Mouse (Mus musculus) lung, embryonic 15.5 days (tissue): ENCODE results near the gene Lhx3. TPM values are rescaled to one million over a fixed set of nuclear protein-coding genes. Genes with fewer than 3 reads are reported as not detected.
A peak's percentile ranks its signal among the peaks of the same experiment; 100 is the strongest.

Experiments
- ATAC-seq: fragments of 200-750 bp; cut with Nextera tagmentation; 2 replicates; pipeline ENCODE4 v1.8.0; 2017; ENCODE audit warnings: moderate number of reproducible peaks, borderline replicate concordance; ENCODE audit not compliant: low FRiP score, low TSS enrichment; ENCODE audit errors: extremely low read depth
- H3K27ac ChIP-seq: fragments of 300-500 bp; sonication (generic); 2 replicates; pipeline ENCODE4 v1.5.1; 2015; ENCODE audit warnings: moderate library complexity, mild to moderate bottlenecking, inconsistent platforms
- H3K27me3 ChIP-seq: fragments of 300-500 bp; sonication (generic); 2 replicates; pipeline ENCODE4 v1.6.1; 2015; ENCODE audit warnings: inconsistent platforms
- H3K36me3 ChIP-seq: fragments of 300-500 bp; sonication (generic); 2 replicates; pipeline ENCODE4 v1.6.1; 2015; ENCODE audit warnings: inconsistent platforms
- H3K4me1 ChIP-seq: fragments of 300-500 bp; sonication (generic); 2 replicates; pipeline ENCODE4 v1.6.1; 2015; ENCODE audit warnings: inconsistent platforms
- H3K4me2 ChIP-seq: fragments of 300-500 bp; sonication (generic); 2 replicates; pipeline ENCODE4 v1.6.1; 2015; ENCODE audit warnings: inconsistent platforms, mild to moderate bottlenecking, moderate library complexity
- H3K4me3 ChIP-seq: fragments of 300-500 bp; sonication (generic); 2 replicates; pipeline ENCODE4 v1.5.1; 2015; ENCODE audit warnings: mild to moderate bottlenecking, inconsistent platforms
- H3K9ac ChIP-seq: fragments of 300-500 bp; sonication (generic); 2 replicates; pipeline ENCODE4 v1.6.1; 2015; ENCODE audit warnings: inconsistent platforms
- H3K9me3 ChIP-seq: fragments of 300-500 bp; sonication (generic); 2 replicates; pipeline ENCODE4 v1.6.1; 2016; ENCODE audit warnings: inconsistent platforms
- WGBS: fragments of 180-500 bp; shearing (Covaris S2); methylation state at CpG from one replicate; pipeline ENCODE4 v1.1.7; 2015; 5-methylcytosine and 5-hydroxymethylcytosine counted together
- polyA plus RNA-seq: library from polyadenylated mRNA; unstranded; fragments of >200 nt; fragmentation: Nextera tagmentation; extraction: Ambion mirVana; gene quantifications from 2 replicates; pipeline ENCODE4 v1.2.1, GENCODE M21; 2015

The Lhx3 gene
- polyA plus RNA-seq, 1 experiment from 2014 or later = not detected

DNA sequence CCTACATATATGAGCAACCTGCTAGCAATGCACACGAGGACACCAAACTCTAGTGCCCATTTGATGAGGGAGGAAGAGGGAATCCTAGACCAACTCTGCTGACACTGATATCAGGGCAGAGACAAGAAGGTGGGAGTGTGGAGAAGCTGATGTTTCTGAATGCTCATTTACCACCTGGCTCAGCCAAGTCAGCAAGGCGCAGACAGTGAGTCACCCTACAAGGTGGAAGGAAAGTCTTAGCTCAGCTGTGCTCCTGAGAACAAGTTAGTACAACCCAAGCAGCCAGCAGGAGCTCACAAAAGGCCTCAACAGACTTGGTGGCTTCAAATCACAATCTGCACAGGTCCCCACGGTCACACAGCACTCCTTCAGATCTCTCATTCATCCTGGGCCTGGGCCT is 23.3 kb upstream of the Lhx3 start:
- no peak overlapping the region for H3K9ac ChIP-seq
- H3K27ac ChIP-seq = no peak overlapping the region
- no peak for ATAC-seq
- H3K4me1 ChIP-seq = peaks cover 4% of the 10 kb centered on the region; the same call in 1 of the 2 replicates
- peaks cover 4% of the 10 kb centered on the region; the same call in 1 of the 2 replicates for H3K36me3 ChIP-seq
- no peaks in the 10 kb centered on the region for H3K27me3 ChIP-seq
- H3K4me2 ChIP-seq = no peak overlapping the region
- whole genome bisulfite sequencing = 64% methylated on average over 3 of the region's 3 CpGs
- H3K4me3 ChIP-seq = no peak overlapping the region
- H3K9me3 ChIP-seq = no peaks in the 10 kb centered on the region

DNA sequence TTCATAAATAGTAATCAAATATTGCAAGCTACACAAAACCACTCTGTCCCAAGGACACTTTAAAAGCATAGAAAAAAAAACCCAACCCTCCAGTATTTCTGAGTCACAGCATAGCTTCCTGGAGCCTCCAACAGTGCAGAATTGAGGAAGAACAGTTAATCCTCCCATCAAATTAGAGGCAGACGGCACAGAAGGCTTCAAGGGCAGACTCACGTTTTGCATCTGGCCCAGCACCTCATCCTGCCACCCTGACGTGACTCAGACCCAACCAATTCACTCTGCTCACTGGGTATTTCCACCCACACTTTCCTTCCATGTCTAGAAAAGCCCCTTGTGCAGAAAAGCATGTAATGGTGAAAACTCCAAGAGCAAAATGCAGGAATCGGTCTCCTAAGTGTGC is 22.2 kb upstream of the Lhx3 start:
- Histone ChIP-seq H3K9ac (no peak overlapping the region), H3K27me3 (no peaks in the 10 kb centered on the region), H3K27ac (no peak overlapping the region), H3K9me3 (no peaks in the 10 kb centered on the region), H3K36me3 (peaks cover 4% of the 10 kb centered on the region; the same call in 1 of the 2 replicates), H3K4me1 (no peaks in the 10 kb centered on the region; the same call in 1 of the 2 replicates), H3K4me2 (no peak overlapping the region), H3K4me3 (no peak overlapping the region)
- ATAC-seq = no peak
- WGBS = 60% methylated on average over 4 of the region's 4 CpGs

DNA sequence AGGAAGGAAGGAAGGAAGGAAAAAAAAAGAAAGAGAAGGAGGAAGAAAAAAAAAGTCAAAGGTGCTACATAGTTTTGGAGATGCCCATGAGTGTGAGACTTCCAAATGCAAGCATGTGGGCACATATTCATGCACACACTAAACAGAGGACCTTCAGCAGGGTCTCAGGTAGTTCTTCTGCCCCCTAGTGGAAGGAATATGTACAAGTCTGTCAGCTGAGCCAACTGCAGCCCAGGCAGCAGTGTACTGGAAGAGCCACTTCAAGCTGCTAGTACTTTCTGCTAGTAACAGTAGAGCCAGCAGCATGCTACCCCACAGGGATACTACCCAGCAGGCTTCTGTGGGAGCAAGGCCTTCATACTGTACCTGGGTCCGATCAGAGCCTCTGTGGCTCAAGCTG is 19.7 kb upstream of the Lhx3 start:
- peak; percentile 57 for ATAC-seq
- WGBS = 62% methylated on average over 1 of the region's 1 CpGs
- no peak overlapping the region for H3K9ac ChIP-seq

DNA sequence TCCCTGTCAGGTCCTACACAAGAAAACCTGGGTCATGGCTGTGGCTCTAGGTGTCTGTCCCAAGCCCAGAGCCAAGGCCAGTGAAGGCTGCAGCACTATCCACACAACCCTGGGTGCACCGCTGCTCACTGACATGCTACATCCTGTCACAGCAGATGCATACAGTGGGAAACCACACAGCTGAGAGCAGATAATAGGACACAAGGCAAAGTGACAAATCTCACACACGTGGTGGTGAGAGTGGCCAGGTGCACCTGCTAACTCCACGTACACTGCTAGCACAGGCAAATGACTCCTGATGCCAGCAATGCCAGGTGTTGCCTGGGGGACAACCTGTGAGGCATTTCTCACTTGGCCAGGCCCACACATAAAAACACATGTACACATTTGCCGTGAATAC is 17.2 kb upstream of the Lhx3 start:
- no peak for ATAC-seq
- no peak overlapping the region for H3K27ac ChIP-seq
- H3K9ac ChIP-seq = no peak overlapping the region
- no peaks in the 10 kb centered on the region for H3K9me3 ChIP-seq
- H3K4me3 ChIP-seq = no peak overlapping the region
- H3K27me3 ChIP-seq = no peaks in the 10 kb centered on the region
- H3K36me3 ChIP-seq = peaks cover 43% of the 10 kb centered on the region
- no peaks in the 10 kb centered on the region for H3K4me1 ChIP-seq
- 83% methylated on average over 4 of the region's 4 CpGs for WGBS
- no peak overlapping the region for H3K4me2 ChIP-seq

More for the DNA sequence above, 19.7 kb upstream of the Lhx3 start:
- Histone ChIP-seq H3K27ac (no peak overlapping the region), H3K27me3 (no peaks in the 10 kb centered on the region), H3K4me3 (no peak overlapping the region), H3K4me2 (no peak overlapping the region), H3K9me3 (no peaks in the 10 kb centered on the region), H3K36me3 (peaks cover 20% of the 10 kb centered on the region; the same call in 1 of the 2 replicates), H3K4me1 (no peaks in the 10 kb centered on the region)

DNA sequence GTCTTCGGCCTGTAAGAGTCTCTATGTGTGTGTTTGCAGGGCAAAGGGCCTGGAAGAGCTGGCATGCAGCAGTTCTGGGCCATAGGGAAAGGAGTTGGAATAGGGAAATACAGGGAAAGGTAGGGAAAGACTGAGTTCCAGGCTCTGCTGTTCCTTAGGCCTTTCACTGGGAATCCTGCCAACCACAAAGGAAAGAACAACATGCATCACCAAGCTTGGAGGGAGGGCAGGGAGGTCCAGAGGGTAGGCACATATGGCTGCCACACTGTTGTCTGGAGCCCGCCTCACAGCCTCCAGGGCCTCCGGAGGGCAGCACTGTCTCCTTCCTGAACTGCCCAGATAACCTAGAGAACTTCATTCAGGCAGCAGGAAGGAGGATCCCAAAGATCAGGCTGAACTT is 15.9 kb upstream of the Lhx3 start:
- peaks cover 50% of the 10 kb centered on the region for H3K36me3 ChIP-seq
- 75% methylated on average over 3 of the region's 3 CpGs for WGBS

DNA sequence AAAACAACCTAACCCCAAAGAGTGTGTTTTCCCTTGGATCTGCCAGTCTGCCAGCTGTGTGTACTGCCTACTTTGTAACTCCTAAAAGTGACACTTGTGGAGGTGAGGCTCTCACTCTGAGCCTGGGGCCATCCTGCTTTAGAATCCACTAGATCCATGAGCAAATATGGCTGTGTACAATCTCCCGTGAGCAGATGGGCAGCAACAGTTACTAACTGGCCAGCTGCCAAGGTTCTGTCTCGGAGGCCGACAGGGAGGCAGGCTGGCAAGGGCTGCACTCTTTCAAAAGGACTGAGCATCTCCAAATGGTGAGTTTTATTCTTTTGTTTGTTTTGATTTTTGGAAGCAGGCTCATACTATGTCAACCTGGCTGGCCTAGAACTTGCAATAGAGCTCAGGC is 6.4 kb upstream of the Lhx3 start:
- Histone ChIP-seq H3K4me1 (no peaks in the 10 kb centered on the region), H3K4me2 (no peak overlapping the region), H3K36me3 (peaks cover 51% of the 10 kb centered on the region), H3K27ac (no peak overlapping the region), H3K27me3 (no peaks in the 10 kb centered on the region), H3K9me3 (no peaks in the 10 kb centered on the region), H3K9ac (no peak overlapping the region), H3K4me3 (no peak overlapping the region)
- ATAC-seq = no peak
- WGBS = 9% methylated on average over 3 of the region's 3 CpGs

More for the DNA sequence above, 15.9 kb upstream of the Lhx3 start:
- Histone ChIP-seq H3K27ac (no peak overlapping the region), H3K4me2 (no peak overlapping the region), H3K27me3 (no peaks in the 10 kb centered on the region), H3K9ac (no peak overlapping the region), H3K4me1 (no peaks in the 10 kb centered on the region), H3K4me3 (no peak overlapping the region), H3K9me3 (no peaks in the 10 kb centered on the region)
- no peak for ATAC-seq

DNA sequence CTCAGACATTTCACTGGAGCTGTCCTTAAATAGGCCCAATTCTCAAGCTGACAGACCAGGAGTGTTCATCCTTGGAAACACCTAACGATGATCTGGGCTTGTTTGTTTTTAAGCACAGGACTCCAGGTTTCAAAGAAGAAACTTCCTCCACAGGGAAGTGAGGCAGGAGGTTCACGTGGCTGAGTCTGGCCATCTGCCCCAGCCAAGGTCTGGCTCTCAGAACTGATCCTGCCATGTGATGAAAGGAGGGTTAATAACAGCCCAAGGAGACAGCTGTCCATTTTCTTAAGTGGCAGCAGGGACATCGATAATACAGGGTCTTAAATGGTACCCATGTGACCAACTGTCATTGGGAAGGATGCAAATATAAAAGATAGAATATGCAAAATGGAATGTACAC is 1.5 kb upstream of the Lhx3 start:
- no peak for ATAC-seq
- Histone ChIP-seq H3K36me3 (peaks cover 26% of the 10 kb centered on the region), H3K27ac (no peak overlapping the region), H3K4me2 (no peak overlapping the region), H3K27me3 (peaks cover 35% of the 10 kb centered on the region), H3K9me3 (no peaks in the 10 kb centered on the region), H3K4me3 (no peak overlapping the region), H3K4me1 (peaks cover 4% of the 10 kb centered on the region; the same call in 1 of the 2 replicates), H3K9ac (no peak overlapping the region)
- WGBS = 68% methylated on average over 3 of the region's 3 CpGs

DNA sequence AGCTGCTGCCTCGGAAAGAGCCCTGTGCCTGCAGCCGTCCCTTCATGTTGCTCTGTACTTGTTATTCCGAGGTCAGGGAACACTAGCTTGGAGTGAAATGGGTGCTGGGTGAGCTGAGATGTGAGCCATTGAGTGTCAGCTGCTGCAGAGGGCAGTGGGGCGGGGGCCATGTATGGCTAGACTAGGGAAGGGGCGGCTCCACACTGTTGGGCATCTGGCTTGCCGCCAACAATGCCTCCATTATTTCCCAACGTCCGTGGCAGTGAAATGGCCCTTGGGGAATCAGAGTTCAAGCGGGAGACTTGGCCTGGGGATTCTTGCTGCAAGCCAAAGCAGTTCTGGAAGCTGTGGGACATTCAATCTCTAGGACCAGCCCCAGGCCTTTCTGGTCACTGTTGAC is 530 bp downstream of the Lhx3 start:
- Histone ChIP-seq H3K4me3 (no peak overlapping the region), H3K36me3 (peaks cover 22% of the 10 kb centered on the region), H3K4me2 (no peak overlapping the region), H3K9me3 (no peaks in the 10 kb centered on the region), H3K9ac (no peak overlapping the region), H3K4me1 (peaks cover 10% of the 10 kb centered on the region), H3K27me3 (peaks cover 55% of the 10 kb centered on the region), H3K27ac (no peak overlapping the region)
- ATAC-seq = no peak
- WGBS = 12% methylated on average over 9 of the region's 9 CpGs

DNA sequence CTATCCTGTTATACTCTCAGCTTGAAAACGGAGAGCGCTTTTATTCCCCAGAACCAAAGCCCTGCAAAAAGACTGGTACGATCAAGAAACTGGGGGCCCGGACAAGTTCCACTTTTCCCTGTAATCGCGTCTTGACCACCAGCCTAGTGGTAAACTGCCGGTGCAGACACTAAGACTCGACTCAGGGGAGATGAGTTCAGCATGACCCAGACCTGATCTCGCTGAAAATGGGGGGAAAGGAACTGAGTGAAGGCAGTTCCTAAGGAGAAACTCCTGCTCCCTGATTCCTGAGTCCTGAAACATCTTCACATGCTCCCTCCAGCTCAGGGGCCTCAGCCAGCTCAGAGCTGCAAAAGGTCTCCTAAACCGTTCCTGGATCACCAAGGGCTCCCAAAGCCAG is 2.3 kb downstream of the Lhx3 start:
- Histone ChIP-seq H3K9me3 (no peaks in the 10 kb centered on the region), H3K9ac (no peak overlapping the region), H3K4me3 (no peak overlapping the region), H3K4me1 (peaks cover 21% of the 10 kb centered on the region), H3K27ac (no peak overlapping the region), H3K36me3 (peaks cover 5% of the 10 kb centered on the region), H3K27me3 (peaks cover 73% of the 10 kb centered on the region), H3K4me2 (no peak overlapping the region)
- no peak for ATAC-seq
- WGBS = 16% methylated on average over 10 of the region's 10 CpGs

DNA sequence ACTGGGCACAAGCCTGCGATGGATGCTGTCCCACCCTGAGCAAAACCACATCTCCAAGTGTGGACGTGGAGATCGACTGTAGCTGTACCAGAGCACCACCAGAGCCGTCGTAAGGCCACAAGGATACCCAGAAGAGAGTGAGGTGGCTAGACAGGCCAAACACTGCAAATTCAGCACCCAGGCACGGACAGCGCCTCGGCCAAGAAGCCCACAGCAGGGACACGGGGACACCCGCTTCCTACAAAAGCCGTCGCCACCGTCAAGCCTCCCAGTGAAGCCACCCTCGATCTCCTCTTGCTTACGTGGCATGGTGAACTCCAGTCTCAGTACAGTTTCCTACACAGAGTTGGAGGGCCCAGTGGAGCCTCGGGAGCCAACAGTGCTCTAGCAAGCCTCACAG is 3.0 kb downstream of the Lhx3 start:
- Histone ChIP-seq H3K9ac (no peak overlapping the region), H3K4me1 (peaks cover 21% of the 10 kb centered on the region), H3K36me3 (no peaks in the 10 kb centered on the region), H3K9me3 (no peaks in the 10 kb centered on the region), H3K4me3 (no peak overlapping the region), H3K27me3 (peaks cover 79% of the 10 kb centered on the region), H3K27ac (no peak overlapping the region), H3K4me2 (no peak overlapping the region)
- 2% methylated on average over 16 of the region's 16 CpGs for whole genome bisulfite sequencing
- no peak for ATAC-seq

DNA sequence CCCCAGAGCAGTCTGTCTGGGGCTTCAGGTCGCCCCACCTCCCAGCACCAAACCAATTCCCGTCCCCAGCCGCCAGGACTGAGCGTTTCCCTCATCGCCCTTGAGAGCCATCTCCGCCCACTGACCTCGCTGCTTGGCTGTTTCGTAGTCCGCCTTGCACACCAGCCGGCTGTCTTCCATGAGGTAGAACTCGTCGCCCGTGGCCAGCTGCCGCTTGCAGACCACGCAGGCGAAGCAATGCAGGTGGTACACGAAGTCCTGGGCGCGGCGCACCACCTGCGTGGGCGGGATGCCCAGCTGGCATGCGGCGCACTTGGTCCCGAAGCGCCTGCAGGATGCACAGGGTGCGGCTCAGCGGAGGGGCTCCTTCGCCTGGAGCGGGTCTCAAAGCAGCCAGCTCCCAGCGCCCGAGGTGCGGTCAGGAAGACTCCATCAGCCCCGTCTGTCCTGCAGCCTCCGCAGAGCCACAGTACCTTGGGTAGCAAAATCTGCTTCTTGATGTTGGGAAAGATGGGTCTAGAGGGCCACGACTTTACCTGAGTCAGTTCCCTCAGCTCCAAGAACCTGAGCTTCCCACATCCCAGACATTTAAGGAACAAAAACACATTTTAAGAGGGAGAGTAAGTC is 5.1 kb downstream of the Lhx3 start:
- 2% methylated on average over 36 of the region's 36 CpGs for WGBS
- H3K36me3 ChIP-seq = no peaks in the 10 kb centered on the region
- no peak overlapping the region for H3K9ac ChIP-seq
- H3K4me1 ChIP-seq = peaks cover 32% of the 10 kb centered on the region
- no peak overlapping the region for H3K27ac ChIP-seq
- H3K4me2 ChIP-seq = peak overlapping the region; percentile 44
- no peak for ATAC-seq
- no peak overlapping the region for H3K4me3 ChIP-seq
- no peaks in the 10 kb centered on the region for H3K9me3 ChIP-seq
- H3K27me3 ChIP-seq = peaks cover 100% of the 10 kb centered on the region

DNA sequence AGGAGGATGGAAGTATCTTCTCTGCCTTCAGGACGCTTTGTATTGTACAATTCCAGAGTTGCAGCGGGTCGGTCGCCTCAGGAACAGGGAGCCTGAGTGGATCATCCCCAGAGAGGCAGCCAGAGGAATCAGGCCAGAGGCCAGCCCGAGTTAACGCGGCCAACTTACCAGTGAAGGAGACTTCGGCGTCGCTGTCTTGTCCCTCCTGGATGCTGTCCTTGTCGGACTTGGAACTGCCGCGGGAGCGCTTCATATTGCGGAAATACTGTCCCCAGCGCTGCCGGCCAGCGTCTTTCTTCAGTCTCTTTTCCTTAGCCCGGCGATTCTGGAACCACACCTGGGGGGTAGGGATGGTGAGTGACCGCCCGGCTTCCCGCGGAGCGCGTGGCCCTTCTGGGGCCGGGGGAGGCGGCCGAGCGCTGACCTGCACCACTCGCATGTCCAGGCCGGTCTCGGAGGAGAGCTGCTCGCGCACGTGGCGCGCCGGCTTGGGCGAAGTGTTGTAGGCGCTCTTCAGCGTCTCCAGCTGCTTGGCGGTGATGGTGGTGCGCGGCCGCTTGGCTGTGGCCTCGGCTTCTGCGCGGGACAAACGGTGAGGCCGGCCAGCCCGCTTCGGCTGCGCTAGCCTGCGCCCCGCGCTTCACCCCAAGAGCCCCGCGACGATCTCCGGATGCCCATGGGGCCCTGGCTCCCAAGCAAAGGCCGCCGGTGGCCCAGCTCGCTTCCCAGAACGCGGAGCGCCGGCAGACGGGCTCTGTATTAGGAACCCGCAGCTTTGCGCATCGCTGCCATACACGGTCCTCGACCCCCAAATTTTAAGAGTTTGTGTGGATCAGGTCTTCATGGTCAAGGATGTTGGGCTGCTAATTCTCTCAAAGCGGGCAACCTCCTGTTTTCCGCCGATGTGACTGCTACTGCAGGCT is 5.9 kb downstream of the Lhx3 start:
- WGBS = under 1% methylated on average over 77 of the region's 77 CpGs
- no peak for ATAC-seq

More for the DNA sequence above, 5.9 kb downstream of the Lhx3 start:
- Histone ChIP-seq H3K4me2 (peak overlapping the region; percentile 44), H3K36me3 (no peaks in the 10 kb centered on the region), H3K4me1 (peaks cover 35% of the 10 kb centered on the region), H3K9ac (no peak overlapping the region), H3K27me3 (peaks cover 100% of the 10 kb centered on the region), H3K4me3 (peak overlapping the region; percentile 19; the same call in 1 of the 2 replicates), H3K9me3 (no peaks in the 10 kb centered on the region), H3K27ac (no peak overlapping the region)
